Mouse (Mus musculus) embryonic facial prominence, embryonic 13.5 days (tissue): ENCODE results near the gene Ctnna2. TPM values are rescaled to one million over a fixed set of nuclear protein-coding genes. Genes with fewer than 3 reads are reported as not detected.

ENCODE experiments used
- ATAC-seq: fragments of 200-750 bp; cut with Nextera tagmentation; 2 replicates; pipeline ENCODE4 v1.8.0; 2017; ENCODE audit warnings: low read depth; ENCODE audit not compliant: insufficient number of reproducible peaks, insufficient read depth, low FRiP score, low TSS enrichment
- H3K27ac ChIP-seq: fragments of 300-500 bp; sonication (generic); 2 replicates; pipeline ENCODE4 v1.5.1; 2015; ENCODE audit warnings: moderate library complexity, mild to moderate bottlenecking, inconsistent platforms
- H3K27me3 ChIP-seq: fragments of 300-500 bp; sonication (generic); 2 replicates; pipeline ENCODE4 v1.6.1; 2015; ENCODE audit warnings: mild to moderate bottlenecking, inconsistent platforms
- H3K36me3 ChIP-seq: fragments of 300-500 bp; sonication (generic); 2 replicates; pipeline ENCODE4 v1.6.1; 2015; ENCODE audit warnings: mild to moderate bottlenecking, inconsistent platforms
- H3K4me1 ChIP-seq: fragments of 300-500 bp; sonication (generic); 2 replicates; pipeline ENCODE4 v1.6.1; 2015; ENCODE audit warnings: inconsistent platforms
- H3K4me2 ChIP-seq: fragments of 300-500 bp; sonication (generic); 2 replicates; pipeline ENCODE4 v1.6.1; 2015; ENCODE audit warnings: moderate library complexity, mild to moderate bottlenecking, inconsistent platforms
- H3K4me3 ChIP-seq: fragments of 300-500 bp; sonication (generic); 2 replicates; pipeline ENCODE4 v1.5.1; 2015; ENCODE audit warnings: mild to moderate bottlenecking, inconsistent platforms
- H3K9ac ChIP-seq: fragments of 300-500 bp; sonication (generic); 2 replicates; pipeline ENCODE4 v1.6.1; 2015; ENCODE audit warnings: mild to moderate bottlenecking, inconsistent platforms
- H3K9me3 ChIP-seq: fragments of 300-500 bp; sonication (generic); 2 replicates; pipeline ENCODE4 v1.6.1; 2016; ENCODE audit warnings: inconsistent platforms
- WGBS: fragments of 180-500 bp; shearing (Covaris S2); methylation state at CpG from one replicate; pipeline ENCODE4 v1.1.7; 2015; ENCODE audit warnings: mixed read lengths; 5-methylcytosine and 5-hydroxymethylcytosine counted together
- polyA plus RNA-seq: library from polyadenylated mRNA; unstranded; fragments of >200 nt; fragmentation: Nextera tagmentation; extraction: Ambion mirVana; gene quantifications from 2 replicates; pipeline ENCODE4 v1.2.1, GENCODE M21; 2015

Gene Ctnna2
- polyA plus RNA-seq, 1 experiment from 2014 or later: 9.1 TPM

- WGBS: 56% methylated on average over 1 of the region's 1 CpGs
- Histone ChIP-seq H3K9me3 (no peaks in the 10 kb centered on the region), H3K4me1 (no peaks in the 10 kb centered on the region), H3K4me2 (no peak overlapping the region), H3K27me3 (no peaks in the 10 kb centered on the region), H3K27ac (no peak overlapping the region), H3K9ac (no peak overlapping the region), H3K4me3 (no peak overlapping the region), H3K36me3 (no peaks in the 10 kb centered on the region)
- no peak for ATAC-seq
Measured at GRCm38 (mm10) chr6:77475354-77475753, 504.1 kb downstream of the Ctnna2 start.

GRCm38 (mm10) chr6:77473256-77473655, 506.2 kb downstream of the Ctnna2 start:
- no peak for ATAC-seq
- no peaks in the 10 kb centered on the region for H3K4me1 ChIP-seq
- H3K4me2 ChIP-seq: no peak overlapping the region
- H3K9me3 ChIP-seq: no peaks in the 10 kb centered on the region
- no peaks in the 10 kb centered on the region for H3K36me3 ChIP-seq
- H3K4me3 ChIP-seq: no peak overlapping the region
- H3K27ac ChIP-seq: no peak overlapping the region
- 84% methylated on average over 7 of the region's 7 CpGs for WGBS
- no peak overlapping the region for H3K9ac ChIP-seq
- H3K27me3 ChIP-seq: no peaks in the 10 kb centered on the region

- H3K4me3 ChIP-seq: no peak overlapping the region
- H3K4me1 ChIP-seq: no peaks in the 10 kb centered on the region
- H3K27ac ChIP-seq: no peak overlapping the region
- H3K27me3 ChIP-seq: no peaks in the 10 kb centered on the region
- ATAC-seq: no peak
- H3K4me2 ChIP-seq: no peak overlapping the region
- no peak overlapping the region for H3K9ac ChIP-seq
- H3K36me3 ChIP-seq: no peaks in the 10 kb centered on the region
- 33% methylated on average over 3 of the region's 3 CpGs for WGBS
- H3K9me3 ChIP-seq: no peaks in the 10 kb centered on the region
Measured at GRCm38 (mm10) chr6:77468058-77468457, 511.4 kb downstream of the Ctnna2 start.

GRCm38 (mm10) chr6:77462737-77463136, 516.8 kb downstream of the Ctnna2 start:
- 30% methylated on average over 1 of the region's 1 CpGs for WGBS
- no peak overlapping the region for H3K4me2 ChIP-seq
- no peak overlapping the region for H3K9ac ChIP-seq
- H3K36me3 ChIP-seq: no peaks in the 10 kb centered on the region
- no peaks in the 10 kb centered on the region for H3K4me1 ChIP-seq
- no peak overlapping the region for H3K4me3 ChIP-seq
- H3K27ac ChIP-seq: no peak overlapping the region
- no peak for ATAC-seq
- no peaks in the 10 kb centered on the region for H3K9me3 ChIP-seq
- no peaks in the 10 kb centered on the region for H3K27me3 ChIP-seq

- WGBS: 83% methylated on average over 2 of the region's 2 CpGs
- no peaks in the 10 kb centered on the region for H3K36me3 ChIP-seq
- no peak overlapping the region for H3K9ac ChIP-seq
- H3K27ac ChIP-seq: no peak overlapping the region
- no peaks in the 10 kb centered on the region for H3K27me3 ChIP-seq
- no peak for ATAC-seq
- no peaks in the 10 kb centered on the region for H3K9me3 ChIP-seq
- no peak overlapping the region for H3K4me2 ChIP-seq
- no peaks in the 10 kb centered on the region for H3K4me1 ChIP-seq
- no peak overlapping the region for H3K4me3 ChIP-seq
Measured at GRCm38 (mm10) chr6:77457919-77458318, 521.6 kb downstream of the Ctnna2 start.

GRCm38 (mm10) chr6:77446861-77447260, 532.6 kb downstream of the Ctnna2 start:
- Histone ChIP-seq H3K4me1 (no peaks in the 10 kb centered on the region), H3K27ac (no peak overlapping the region), H3K27me3 (no peaks in the 10 kb centered on the region), H3K9me3 (no peaks in the 10 kb centered on the region), H3K36me3 (no peaks in the 10 kb centered on the region), H3K9ac (no peak overlapping the region), H3K4me3 (no peak overlapping the region), H3K4me2 (no peak overlapping the region)
- no peak for ATAC-seq
- WGBS: 82% methylated on average over 1 of the region's 1 CpGs

- H3K4me2 ChIP-seq: no peak overlapping the region
- H3K4me3 ChIP-seq: no peak overlapping the region
- no peak overlapping the region for H3K9ac ChIP-seq
- H3K36me3 ChIP-seq: no peaks in the 10 kb centered on the region
- H3K9me3 ChIP-seq: no peaks in the 10 kb centered on the region
- ATAC-seq: no peak
- no peaks in the 10 kb centered on the region for H3K27me3 ChIP-seq
- 85% methylated on average over 11 of the region's 11 CpGs for WGBS
- no peak overlapping the region for H3K27ac ChIP-seq
- 0 out of 2 replicates have a peak, but pooled peaks cover 5% of the 10 kb centered on the region for H3K4me1 ChIP-seq
Measured at GRCm38 (mm10) chr6:77443906-77444305, 535.6 kb downstream of the Ctnna2 start.

GRCm38 (mm10) chr6:77441051-77441450, 538.4 kb downstream of the Ctnna2 start:
- Histone ChIP-seq H3K9ac (no peak overlapping the region), H3K27me3 (no peaks in the 10 kb centered on the region), H3K4me1 (0 out of 2 replicates have a peak, but pooled peaks cover 5% of the 10 kb centered on the region), H3K4me2 (no peak overlapping the region), H3K4me3 (no peak overlapping the region), H3K27ac (no peak overlapping the region), H3K36me3 (no peaks in the 10 kb centered on the region), H3K9me3 (no peaks in the 10 kb centered on the region)
- ATAC-seq: no peak
- 73% methylated on average over 5 of the region's 5 CpGs for WGBS

GRCm38 (mm10) chr6:77430381-77430780, 549.1 kb downstream of the Ctnna2 start:
- Histone ChIP-seq H3K4me3 (no peak overlapping the region), H3K27ac (no peak overlapping the region), H3K4me2 (no peak overlapping the region), H3K9ac (no peak overlapping the region), H3K4me1 (no peaks in the 10 kb centered on the region), H3K27me3 (no peaks in the 10 kb centered on the region), H3K9me3 (no peaks in the 10 kb centered on the region), H3K36me3 (no peaks in the 10 kb centered on the region)
- 91% methylated on average over 4 of the region's 4 CpGs for WGBS
- no peak for ATAC-seq

GRCm38 (mm10) chr6:77425746-77426145, 553.8 kb downstream of the Ctnna2 start:
- no peaks in the 10 kb centered on the region for H3K36me3 ChIP-seq
- H3K4me3 ChIP-seq: no peak overlapping the region
- no peaks in the 10 kb centered on the region for H3K4me1 ChIP-seq
- no peaks in the 10 kb centered on the region for H3K27me3 ChIP-seq
- H3K9ac ChIP-seq: no peak overlapping the region
- ATAC-seq: no peak
- H3K27ac ChIP-seq: no peak overlapping the region
- H3K9me3 ChIP-seq: no peaks in the 10 kb centered on the region
- no peak overlapping the region for H3K4me2 ChIP-seq

GRCm38 (mm10) chr6:77424826-77425225, 554.7 kb downstream of the Ctnna2 start:
- Histone ChIP-seq H3K9ac (no peak overlapping the region), H3K27ac (no peak overlapping the region), H3K4me2 (no peak overlapping the region), H3K27me3 (no peaks in the 10 kb centered on the region), H3K36me3 (no peaks in the 10 kb centered on the region), H3K4me1 (no peaks in the 10 kb centered on the region), H3K4me3 (no peak overlapping the region), H3K9me3 (no peaks in the 10 kb centered on the region)
- no peak for ATAC-seq
- 82% methylated on average over 4 of the region's 4 CpGs for WGBS

- Histone ChIP-seq H3K9ac (no peak overlapping the region), H3K27me3 (no peaks in the 10 kb centered on the region), H3K36me3 (no peaks in the 10 kb centered on the region), H3K27ac (no peak overlapping the region), H3K4me3 (no peak overlapping the region), H3K9me3 (no peaks in the 10 kb centered on the region), H3K4me1 (no peaks in the 10 kb centered on the region), H3K4me2 (no peak overlapping the region)
- ATAC-seq: no peak
- WGBS: 29% methylated on average over 3 of the region's 3 CpGs
Measured at GRCm38 (mm10) chr6:77421564-77422139, 557.8 kb downstream of the Ctnna2 start.
